Mouse (Mus musculus) layer of hippocampus, adult 2 months (tissue): ENCODE measurements at regions not wholly inside any gene's neighbourhood (a gene's known extent, or its start where the extent isn't known, plus 50 kb on each side); places are given as distances from the start of the nearest gene placed in this dataset.
"Not testable (repeated sequence)": the region's sequence is repeated elsewhere in the genome, so short reads cannot be mapped to it uniquely, and the experiment has no call there.

ENCODE experiments used
- DNase-seq, 2 experiments: peaks; one replicate each; pipeline ENCODE4 v3.0.0; 2022; ENCODE audit warnings: low spot score in 2 of 2
- H3K27ac ChIP-seq: fragments of 200-600 bp; 2 replicates; pipeline ENCODE4 v1.8.1; 2022
- H3K4me3 ChIP-seq: fragments of 200-600 bp; 2 replicates; pipeline ENCODE4 v1.8.1; 2022; ENCODE audit warnings: mild to moderate bottlenecking
- CTCF ChIP-seq: fragments of 200-600 bp; conservative IDR thresholded peaks from 2 replicates; pipeline ENCODE4 v1.8.1; 2022; ENCODE audit warnings: antibody characterized with exemption, mild to moderate bottlenecking, moderate library complexity

- no peak overlapping the region for H3K27ac ChIP-seq
- no peak for TF ChIP-seq CTCF
- no peak for DNase-seq
- no peak overlapping the region for H3K4me3 ChIP-seq
Measured at GRCm38 (mm10) chr11:42906020-42906419, 129.5 kb upstream of the Gm9972 start.

- no peak for TF ChIP-seq CTCF
- Histone ChIP-seq H3K4me3 (no peak overlapping the region), H3K27ac (no peak overlapping the region)
- DNase-seq: no peak
Measured at GRCm38 (mm10) chr11:42916421-42917181, 118.9 kb upstream of the Gm9972 start.

GRCm38 (mm10) chr11:42919221-42919620 is 116.3 kb upstream of the Gm9972 start:
- DNase-seq: no peak
- Histone ChIP-seq H3K27ac (no peak overlapping the region), H3K4me3 (no peak overlapping the region)
- no peak for TF ChIP-seq CTCF

- no peak for TF ChIP-seq CTCF
- Histone ChIP-seq H3K27ac (0 out of 2 replicates have a peak overlapping the region, but pooled peaks have one; percentile 48), H3K4me3 (no peak overlapping the region)
- DNase-seq: peak; percentile 66 to 81
Measured at GRCm38 (mm10) chr11:42927156-42927555, 108.4 kb upstream of the Gm9972 start.

- peak in 1 of 2 experiments; percentile 16 for DNase-seq
- no peak for TF ChIP-seq CTCF
- no peak overlapping the region for H3K27ac ChIP-seq
- H3K4me3 ChIP-seq: no peak overlapping the region
Measured at GRCm38 (mm10) chr11:42928916-42929315, 106.6 kb upstream of the Gm9972 start.

- DNase-seq, H3K27ac ChIP-seq, H3K4me3 ChIP-seq: not testable (repeated sequence)
Measured at GRCm38 (mm10) chr11:42939271-42939670, 96.3 kb upstream of the Gm9972 start.

GRCm38 (mm10) chr11:42941561-42941960 is 94.0 kb upstream of the Gm9972 start:
- no peak for DNase-seq
- TF ChIP-seq CTCF: no peak
- no peak overlapping the region for H3K27ac ChIP-seq

GRCm38 (mm10) chr11:42942284-42942683 is 93.3 kb upstream of the Gm9972 start:
- no peak for TF ChIP-seq CTCF
- Histone ChIP-seq H3K4me3 (no peak overlapping the region), H3K27ac (no peak overlapping the region)
- DNase-seq: no peak

More at GRCm38 (mm10) chr11:42941561-42941960, 94.0 kb upstream of the Gm9972 start:
- no peak overlapping the region for H3K4me3 ChIP-seq

- H3K27ac ChIP-seq: no peak overlapping the region
- DNase-seq: no peak
- TF ChIP-seq CTCF: no peak
- no peak overlapping the region for H3K4me3 ChIP-seq
Measured at GRCm38 (mm10) chr11:42944573-42944972, 91.0 kb upstream of the Gm9972 start.

- H3K27ac ChIP-seq: no peak overlapping the region
- DNase-seq: no peak
- no peak for TF ChIP-seq CTCF
- H3K4me3 ChIP-seq: no peak overlapping the region
Measured at GRCm38 (mm10) chr11:42949823-42950222, 85.7 kb upstream of the Gm9972 start.

- no peak overlapping the region for H3K27ac ChIP-seq
- TF ChIP-seq CTCF: no peak
- DNase-seq: no peak
- no peak overlapping the region for H3K4me3 ChIP-seq
Measured at GRCm38 (mm10) chr11:42954169-42954568, 81.4 kb upstream of the Gm9972 start.

GRCm38 (mm10) chr11:42965732-42966131 is 69.8 kb upstream of the Gm9972 start:
- TF ChIP-seq CTCF: no peak
- H3K4me3 ChIP-seq: no peak overlapping the region
- no peak for DNase-seq
- H3K27ac ChIP-seq: no peak overlapping the region

- Histone ChIP-seq H3K4me3 (no peak overlapping the region), H3K27ac (no peak overlapping the region)
- DNase-seq: no peak
- TF ChIP-seq CTCF: no peak
Measured at GRCm38 (mm10) chr11:42978245-42978644, 57.3 kb upstream of the Gm9972 start.
